Mouse (Mus musculus) CD4-positive helper T cell, adult 2 months (primary cell): ENCODE results near the gene Ifnk.
A peak's percentile ranks its signal among the peaks of the same experiment; 100 is the strongest.

Experiments used
- DNase-seq: peaks from one replicate; pipeline ENCODE4 v3.0.0-alpha.2; 2012; ENCODE audit warnings: low read depth, missing footprints, low spot score

The Ifnk gene

DNA sequence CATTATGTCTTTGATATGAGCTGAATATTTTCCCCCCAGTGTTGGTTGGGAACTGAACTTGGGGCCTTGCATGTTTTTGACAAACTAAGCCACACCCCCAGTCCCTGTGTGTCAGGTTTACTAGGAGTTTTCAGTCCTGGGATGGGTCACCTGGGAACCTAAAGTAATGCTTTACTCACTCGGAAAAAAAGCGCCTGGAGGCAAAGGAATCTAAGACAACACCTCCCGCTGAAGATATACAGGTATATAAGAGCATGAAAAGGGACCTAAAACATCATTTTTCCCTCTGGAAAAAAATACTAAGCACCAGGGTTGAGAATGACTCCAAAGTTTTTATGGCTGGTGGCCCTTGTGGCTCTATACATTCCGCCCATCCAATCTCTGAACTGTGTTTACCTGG lies at the start of gene Ifnk:
Gene Ifnk (plus strand): TSS at position 301 of the 400 bp plus-strand sequence.
- no peak for DNase-seq

DNA sequence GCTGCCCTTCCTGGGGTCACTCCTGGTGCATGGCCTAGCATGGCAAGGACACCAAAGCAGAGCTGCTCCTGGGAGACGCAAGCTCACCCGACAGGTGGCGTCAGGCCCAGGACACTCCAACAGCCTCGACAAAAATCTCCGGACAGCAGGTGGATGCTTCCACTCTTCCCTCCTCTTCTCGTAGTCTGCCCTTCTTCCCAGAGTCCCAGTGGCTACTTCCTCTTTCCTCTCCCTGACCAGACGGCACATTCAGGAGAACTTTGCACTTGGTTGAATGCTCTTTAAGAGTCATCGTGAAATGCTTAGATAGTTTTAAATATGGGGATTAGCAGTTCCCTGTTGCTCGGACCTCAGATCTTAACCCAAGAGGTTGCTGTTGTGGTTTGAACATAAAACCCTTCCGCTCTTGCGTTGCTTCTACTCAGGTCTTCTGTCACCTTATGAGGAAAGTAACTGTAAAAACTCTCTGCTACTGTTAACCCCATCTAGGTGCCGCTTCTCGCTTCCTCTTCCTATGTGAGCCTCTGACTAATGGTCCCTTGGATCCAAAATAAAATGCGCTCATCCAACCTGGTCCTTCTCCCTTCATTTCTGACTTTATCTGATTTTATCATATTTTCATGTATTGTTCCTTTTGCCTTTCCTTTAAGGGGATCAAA lies 46.6 kb upstream of the Ifnk start:
- DNase-seq, result no peak

GRCm38 (mm10) chr4:35112452-35112851 lies 39.4 kb upstream of the Ifnk start:
- no peak for DNase-seq

DNA sequence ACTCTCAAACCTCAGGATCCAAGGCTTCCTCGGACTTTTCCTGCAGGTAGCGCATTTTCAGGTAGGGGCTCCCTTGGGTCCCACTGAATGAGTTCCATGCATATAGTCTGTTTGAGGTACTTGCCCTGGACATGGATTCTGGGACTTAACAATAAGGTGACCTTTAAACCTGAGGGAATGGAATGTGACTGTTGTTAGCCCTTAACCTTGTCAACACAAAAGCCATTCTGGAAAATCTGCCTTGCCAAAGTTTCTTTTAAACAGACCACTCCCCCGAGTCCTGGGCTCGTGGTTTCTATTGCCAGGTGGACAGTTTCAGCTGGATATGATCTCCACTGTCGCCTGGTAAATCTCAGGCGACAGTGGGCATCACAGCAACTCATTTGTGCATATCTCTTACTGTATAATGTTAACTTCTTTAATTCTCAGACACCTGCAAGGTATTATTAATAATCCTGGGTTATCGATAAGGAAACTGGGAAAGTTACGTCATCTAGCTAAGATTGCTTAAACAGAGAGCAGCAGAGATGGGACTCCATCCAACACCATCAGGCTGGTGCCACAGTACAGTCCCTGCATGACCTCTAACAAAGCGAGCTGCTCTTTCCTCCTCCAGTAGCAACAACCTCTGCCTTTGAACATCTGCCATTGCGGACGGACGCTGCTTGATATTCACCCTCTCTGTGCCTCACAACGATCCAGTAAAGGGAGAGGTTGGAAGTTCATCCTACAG lies 38.2 kb upstream of the Ifnk start:
- no peak for DNase-seq

DNA sequence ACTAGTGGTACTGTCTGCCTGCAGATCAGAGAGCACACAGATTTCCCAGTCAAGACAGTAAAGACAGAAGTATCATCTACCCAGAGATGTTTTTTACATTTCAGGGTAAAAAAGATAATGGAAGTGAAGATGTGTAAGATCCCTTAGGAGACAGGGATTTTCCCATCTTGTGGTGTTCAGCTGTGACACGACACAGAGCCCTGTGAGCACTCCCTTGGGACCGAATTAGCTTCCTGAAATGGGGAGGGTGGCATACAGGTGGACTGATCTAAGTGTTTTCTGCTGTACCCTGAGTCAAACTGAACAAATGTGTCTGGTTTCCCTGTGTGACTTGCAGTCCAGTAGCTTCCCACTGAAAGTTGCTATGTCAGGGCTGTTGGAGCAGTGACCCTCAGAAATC lies 36.9 kb upstream of the Ifnk start:
- DNase-seq, result no peak

- DNase-seq, result no peak
Observed at GRCm38 (mm10) chr4:35115933-35116332, 35.9 kb upstream of the Ifnk start.

DNA sequence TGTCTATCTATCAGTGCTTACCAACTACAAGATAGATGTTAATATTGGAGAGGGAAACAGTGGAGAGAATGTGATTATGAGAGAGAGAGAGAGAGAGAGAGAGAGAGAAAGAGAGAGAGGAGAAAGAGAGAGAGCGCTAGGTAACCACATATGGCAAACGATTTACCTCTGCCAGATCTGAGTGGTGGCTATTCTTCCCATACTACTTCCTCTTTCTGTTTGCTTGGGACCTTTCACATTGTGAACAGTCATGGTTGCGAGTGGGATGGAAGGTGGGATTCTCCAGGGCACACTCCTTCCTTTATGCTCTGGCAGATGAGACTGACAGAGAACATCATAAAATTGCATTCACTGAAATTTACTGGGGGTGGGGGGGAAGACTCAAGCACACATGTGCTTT lies 34.7 kb upstream of the Ifnk start:
- no peak for DNase-seq

- no peak for DNase-seq
Observed at GRCm38 (mm10) chr4:35118851-35119250, 33.0 kb upstream of the Ifnk start.

DNA sequence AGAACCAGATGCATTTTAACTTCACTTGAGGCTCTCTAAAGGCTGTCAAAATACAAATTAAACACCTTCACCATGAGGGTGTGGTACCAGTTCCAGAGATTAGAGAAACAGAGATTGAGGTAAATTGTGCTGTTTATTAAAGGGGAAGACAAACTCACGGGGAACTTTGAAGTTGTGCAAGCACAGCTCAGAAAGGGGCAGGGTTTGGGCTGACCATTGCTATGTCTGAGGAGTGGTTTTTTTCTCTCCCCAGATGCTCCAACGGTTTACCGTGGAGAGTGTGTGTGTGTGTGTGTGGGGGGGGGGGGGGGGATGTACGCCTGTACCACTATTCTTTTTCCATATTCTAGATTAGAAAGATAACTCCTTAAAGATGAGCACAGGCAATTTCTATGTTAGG lies 31.7 kb upstream of the Ifnk start:
- DNase-seq, result no peak

DNA sequence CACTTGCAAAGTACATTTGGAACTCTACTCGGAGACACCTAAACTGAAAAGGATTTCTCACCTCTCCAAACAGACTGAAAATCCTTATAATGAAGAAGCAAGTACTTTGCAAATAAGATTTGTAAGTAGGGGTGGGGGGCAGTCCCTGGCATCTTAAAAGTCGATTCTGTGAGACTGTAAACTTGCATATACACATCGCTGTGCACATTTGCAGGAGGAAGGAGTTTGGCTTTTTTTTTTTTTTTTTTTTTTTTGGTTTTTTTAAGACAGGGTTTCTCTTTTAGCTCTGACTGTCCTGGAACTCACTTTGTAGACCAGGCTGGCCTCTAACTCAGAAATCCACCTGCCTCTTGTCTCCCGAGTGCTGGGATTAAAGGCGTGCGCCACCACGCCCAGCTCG lies 31.3 kb upstream of the Ifnk start:
- no peak for DNase-seq

GRCm38 (mm10) chr4:35121060-35121459 lies 30.8 kb upstream of the Ifnk start:
- no peak for DNase-seq

DNA sequence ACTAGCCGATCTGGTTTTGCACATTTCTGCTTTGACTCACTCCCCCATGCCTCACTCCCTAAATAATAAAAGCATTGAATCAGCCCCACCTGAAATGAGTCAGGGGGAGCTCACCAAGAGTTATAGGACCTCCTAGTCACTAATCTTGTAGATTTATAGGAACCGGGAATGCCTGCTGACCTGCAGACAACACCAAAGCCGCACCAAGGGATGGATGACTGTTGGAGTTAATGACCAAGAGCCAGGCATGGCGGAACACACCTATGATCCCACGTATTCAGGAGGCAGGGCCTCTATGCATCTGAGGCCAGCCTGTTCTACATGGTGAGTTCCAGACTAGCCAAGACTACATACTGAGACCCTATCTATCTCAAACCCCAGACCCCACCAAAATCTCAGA lies 28.8 kb upstream of the Ifnk start:
- DNase-seq, result no peak

GRCm38 (mm10) chr4:35124027-35124426 lies 27.8 kb upstream of the Ifnk start:
- DNase-seq, result no peak

DNA sequence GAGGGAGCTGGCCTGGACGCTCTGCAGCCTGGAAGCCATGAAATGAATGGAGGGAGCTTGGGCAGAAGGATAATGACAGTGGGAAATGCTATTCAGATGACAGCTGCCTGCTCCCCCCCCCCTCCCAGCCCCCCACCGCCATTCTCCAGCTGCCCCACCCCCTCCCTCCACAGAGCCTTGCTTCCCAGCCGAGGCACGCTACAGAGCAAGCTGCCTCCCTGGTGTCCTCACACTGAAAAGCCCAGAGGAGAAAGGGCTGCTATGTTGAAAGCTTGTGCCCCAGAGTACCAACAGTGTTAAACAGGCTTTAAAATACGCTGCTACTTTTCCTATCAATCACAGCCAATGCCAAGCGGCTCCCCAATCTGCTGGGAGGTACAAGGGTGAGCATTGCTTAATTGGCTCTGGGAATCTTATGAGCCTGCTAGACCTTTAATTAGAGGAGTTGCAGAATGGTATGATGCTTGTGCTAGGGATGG lies 26.5 kb upstream of the Ifnk start:
- DNase-seq, result no peak

- DNase-seq, result no peak
Observed at GRCm38 (mm10) chr4:35126776-35127175, 25.1 kb upstream of the Ifnk start.

DNA sequence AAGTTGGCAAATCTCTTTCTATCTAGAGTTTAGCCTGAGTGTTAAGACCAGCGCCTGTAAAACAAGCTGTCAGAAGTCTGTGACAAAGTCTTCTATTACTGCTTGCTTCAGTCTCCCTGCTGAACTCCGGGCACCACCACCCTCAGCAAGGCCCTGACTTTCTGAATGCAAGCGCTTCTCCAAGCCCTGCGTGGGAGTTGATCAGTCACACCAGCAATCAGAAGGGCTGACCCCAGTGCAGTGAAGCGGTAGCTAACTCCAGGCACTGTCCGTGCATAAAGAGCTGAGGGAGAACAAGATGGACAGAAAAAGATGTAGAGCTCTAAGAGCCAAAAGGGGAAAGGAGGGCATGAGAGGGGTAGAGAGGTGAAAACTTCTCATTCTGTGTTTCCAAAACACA lies 24.1 kb upstream of the Ifnk start:
- no peak for DNase-seq

DNA sequence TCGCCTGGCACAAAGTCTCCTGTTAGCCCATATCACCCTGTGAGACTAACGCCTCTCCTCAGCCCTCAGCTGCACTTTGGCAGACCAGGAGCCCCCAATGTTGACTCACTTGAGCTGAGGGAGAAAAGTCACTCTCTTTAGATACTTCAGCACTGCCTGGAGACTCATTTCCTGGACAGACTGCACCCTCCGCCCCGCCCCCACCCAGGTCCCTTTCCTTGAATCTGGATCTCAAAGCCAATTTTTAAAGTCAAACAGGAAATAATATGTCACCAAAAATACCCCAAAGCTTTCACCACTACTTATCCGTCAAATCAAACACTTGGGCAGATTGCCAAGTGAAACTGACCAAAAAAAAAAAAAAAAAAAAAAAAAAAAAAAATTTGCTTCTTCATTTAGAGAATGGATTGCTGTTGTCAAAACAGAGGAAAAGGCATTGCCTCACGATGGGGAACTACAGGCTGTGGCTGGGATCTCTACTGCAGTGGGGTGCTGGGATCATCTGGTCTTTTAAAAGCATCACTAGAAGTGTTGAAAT lies 21.4 kb upstream of the Ifnk start:
- peak; percentile 58 for DNase-seq

DNA sequence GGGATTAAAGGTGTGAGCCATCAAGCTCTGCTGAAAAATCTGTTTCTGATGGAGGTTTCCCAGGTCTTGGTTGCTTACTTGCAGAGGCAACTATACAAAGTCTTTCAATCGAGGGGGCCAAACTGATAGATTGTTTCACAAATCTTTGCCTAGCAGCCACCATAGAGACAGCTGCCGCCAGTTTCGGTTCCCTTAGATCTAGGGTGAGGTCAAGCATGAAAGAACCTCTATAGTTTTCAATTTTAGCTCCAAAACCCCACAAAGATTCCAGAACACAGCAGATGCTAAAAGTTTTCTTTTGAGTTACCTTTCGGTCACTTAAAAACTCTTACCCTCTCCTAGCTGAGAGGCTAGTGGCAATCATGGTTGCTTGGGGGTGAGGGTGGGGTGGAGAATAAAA lies 20.3 kb upstream of the Ifnk start:
- no peak for DNase-seq

- DNase-seq, result no peak
Observed at GRCm38 (mm10) chr4:35133411-35133810, 18.4 kb upstream of the Ifnk start.

- DNase-seq, result no peak
Observed at GRCm38 (mm10) chr4:35134846-35135611, 16.8 kb upstream of the Ifnk start.

DNA sequence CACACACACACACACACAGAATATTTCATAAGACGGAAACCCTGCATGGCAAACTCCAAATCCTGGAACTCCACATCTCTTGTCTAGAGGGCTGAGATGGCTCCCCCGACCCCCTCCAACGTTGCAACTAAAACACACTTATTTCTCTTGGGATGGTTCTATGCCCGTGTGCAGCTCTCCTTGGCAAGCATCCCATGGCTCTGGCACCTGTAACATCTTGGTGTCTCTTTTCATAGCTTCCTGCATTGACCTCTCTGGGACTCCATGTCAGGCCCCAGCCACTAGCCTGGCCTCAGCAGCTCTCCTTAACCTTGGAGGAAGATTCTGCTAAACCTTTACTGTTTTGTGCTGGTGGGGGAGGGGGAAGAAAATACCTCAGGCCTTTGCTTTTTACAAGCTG lies 16.1 kb upstream of the Ifnk start:
- DNase-seq, result no peak

GRCm38 (mm10) chr4:35136996-35137395 lies 14.9 kb upstream of the Ifnk start:
- no peak for DNase-seq
